Mouse (Mus musculus): Measurements from ENCODE around the gene Glrx.

- TF ChIP-seq POLR2A (IDR thresholded peaks at IDR 0.05; ENCODE audit: low read depth, low read length) (no peak), CTCF (IDR thresholded peaks at IDR 0.05; ENCODE audit: extremely low read depth, insufficient read depth, insufficient read length, insufficient replicate concordance) (no peak)
These were observed 31.7 kb upstream of the Glrx start for GRCm38 (mm10) chr13:75807969-75808368.
